Mouse (Mus musculus): ENCODE measurements around the gene Prkn. TPM values are rescaled to one million over a fixed set of nuclear protein-coding genes. Genes with fewer than 3 reads are reported as not detected.

Prkn gene
- total and polyA plus RNA-seq, 2 experiments from 2014 or later: 6.2 to 6.8 TPM

- no peak overlapping the region for H3K4me3 ChIP-seq (ENCODE audit: low read depth, low read length)
- H3K27me3 ChIP-seq (ENCODE audit: insufficient read depth, low read length): no peaks in the 10 kb centered on the region
- H3K4me1 ChIP-seq (ENCODE audit: insufficient read depth): no peaks in the 10 kb centered on the region
- H3K9ac ChIP-seq: no peak overlapping the region
- no peak overlapping the region for H3K27ac ChIP-seq (ENCODE audit: low read depth, low read length)
- WGBS: 3% methylated on average over 9 of the region's 9 CpGs
- H3K4me2 ChIP-seq (ENCODE audit: low read depth): peak overlapping the region; percentile 21; the same call in 1 of the 2 replicates
- ATAC-seq (peak; percentile 25; the same call in 1 of the 2 replicates), DNase-seq (peak; percentile 78)
- no peaks in the 10 kb centered on the region for H3K9me3 ChIP-seq (ENCODE audit: low read length)
- TF ChIP-seq CTCF (IDR thresholded peaks at IDR 0.05; ENCODE audit: low read depth): peak; percentile 68
- no peaks in the 10 kb centered on the region for H3K36me3 ChIP-seq (ENCODE audit: insufficient read depth)
These were observed 1132.4 kb downstream of the Prkn start for GRCm38 (mm10) chr17:11972550-11972949.

- WGBS: 32% methylated on average over 13 of the region's 13 CpGs
- Histone ChIP-seq H3K9ac (no peak overlapping the region), H3K27ac (ENCODE audit: low read depth, low read length) (no peak overlapping the region), H3K4me2 (ENCODE audit: low read depth) (peak overlapping the region; percentile 14; the same call in 1 of the 2 replicates), H3K4me3 (ENCODE audit: low read depth, low read length) (no peak overlapping the region), H3K9me3 (ENCODE audit: low read length) (no peaks in the 10 kb centered on the region), H3K4me1 (ENCODE audit: insufficient read depth) (no peaks in the 10 kb centered on the region; the same call in 1 of the 2 replicates), H3K27me3 (ENCODE audit: insufficient read depth, low read length) (no peaks in the 10 kb centered on the region), H3K36me3 (ENCODE audit: insufficient read depth) (no peaks in the 10 kb centered on the region)
- ATAC-seq (no peak), DNase-seq (peak; percentile 53)
- no peak for TF ChIP-seq CTCF (IDR thresholded peaks at IDR 0.05; ENCODE audit: low read depth)
These were observed 1133.0 kb downstream of the Prkn start for GRCm38 (mm10) chr17:11972969-11973787.

GRCm38 (mm10) chr17:11975062-11975607, 1135.0 kb downstream of the Prkn start:
- Histone ChIP-seq H3K9me3 (ENCODE audit: low read length) (no peaks in the 10 kb centered on the region), H3K9ac (no peak overlapping the region), H3K4me3 (ENCODE audit: low read depth, low read length) (no peak overlapping the region), H3K4me2 (ENCODE audit: low read depth) (no peak overlapping the region), H3K36me3 (ENCODE audit: insufficient read depth) (no peaks in the 10 kb centered on the region), H3K4me1 (ENCODE audit: insufficient read depth) (no peaks in the 10 kb centered on the region; the same call in 1 of the 2 replicates), H3K27ac (ENCODE audit: low read depth, low read length) (no peak overlapping the region), H3K27me3 (ENCODE audit: insufficient read depth, low read length) (no peaks in the 10 kb centered on the region)
- 39% methylated on average over 7 of the region's 7 CpGs for WGBS
- peak; percentile 45 for ATAC-seq
- DNase-seq: peak; percentile 74
- peak; percentile 80 for TF ChIP-seq CTCF (IDR thresholded peaks at IDR 0.05; ENCODE audit: low read depth)

- 30% methylated on average over 17 of the region's 17 CpGs for WGBS
- ATAC-seq: peak; percentile 60
These were observed 1138.2 kb downstream of the Prkn start for GRCm38 (mm10) chr17:11978260-11978821.

GRCm38 (mm10) chr17:11981666-11982065, 1141.5 kb downstream of the Prkn start:
- Histone ChIP-seq H3K9me3 (ENCODE audit: low read length) (no peaks in the 10 kb centered on the region), H3K4me3 (ENCODE audit: low read depth, low read length) (no peak overlapping the region), H3K9ac (no peak overlapping the region), H3K27me3 (ENCODE audit: insufficient read depth, low read length) (no peaks in the 10 kb centered on the region), H3K4me2 (ENCODE audit: low read depth) (no peak overlapping the region), H3K27ac (ENCODE audit: low read depth, low read length) (no peak overlapping the region), H3K36me3 (ENCODE audit: insufficient read depth) (no peaks in the 10 kb centered on the region), H3K4me1 (ENCODE audit: insufficient read depth) (no peaks in the 10 kb centered on the region; the same call in 1 of the 2 replicates)
- TF ChIP-seq CTCF (IDR thresholded peaks at IDR 0.05; ENCODE audit: low read depth): no peak
- ATAC-seq (no peak), DNase-seq (no peak)
- 64% methylated on average over 9 of the region's 9 CpGs for WGBS

More at GRCm38 (mm10) chr17:11978260-11978821, 1138.2 kb downstream of the Prkn start:
- H3K27ac ChIP-seq (ENCODE audit: low read depth, low read length): 0 out of 2 replicates have a peak overlapping the region, but pooled peaks have one; percentile 21
- H3K9ac ChIP-seq: no peak overlapping the region
- no peaks in the 10 kb centered on the region for H3K9me3 ChIP-seq (ENCODE audit: low read length)
- TF ChIP-seq CTCF (IDR thresholded peaks at IDR 0.05; ENCODE audit: low read depth): no peak
- no peaks in the 10 kb centered on the region; the same call in 1 of the 2 replicates for H3K4me1 ChIP-seq (ENCODE audit: insufficient read depth)
- H3K4me2 ChIP-seq (ENCODE audit: low read depth): no peak overlapping the region
- H3K4me3 ChIP-seq (ENCODE audit: low read depth, low read length): no peak overlapping the region
- peak; percentile 49 for DNase-seq
- no peaks in the 10 kb centered on the region for H3K36me3 ChIP-seq (ENCODE audit: insufficient read depth)
- no peaks in the 10 kb centered on the region for H3K27me3 ChIP-seq (ENCODE audit: insufficient read depth, low read length)

- Histone ChIP-seq H3K36me3 (ENCODE audit: insufficient read depth) (no peaks in the 10 kb centered on the region), H3K4me2 (ENCODE audit: low read depth) (no peak overlapping the region), H3K27ac (ENCODE audit: low read depth, low read length) (no peak overlapping the region), H3K9ac (no peak overlapping the region), H3K9me3 (ENCODE audit: low read length) (no peaks in the 10 kb centered on the region), H3K4me3 (ENCODE audit: low read depth, low read length) (no peak overlapping the region), H3K4me1 (ENCODE audit: insufficient read depth) (0 out of 2 replicates have a peak, but pooled peaks cover 3% of the 10 kb centered on the region), H3K27me3 (ENCODE audit: insufficient read depth, low read length) (no peaks in the 10 kb centered on the region)
- WGBS: 69% methylated on average over 14 of the region's 14 CpGs
- no peak for TF ChIP-seq CTCF (IDR thresholded peaks at IDR 0.05; ENCODE audit: low read depth)
- DNase-seq: no peak
- ATAC-seq: no peak
These were observed 1148.1 kb downstream of the Prkn start for GRCm38 (mm10) chr17:11988110-11988837.

Measured in forebrain, postnatal 0 days (tissue).